Mouse (Mus musculus): ENCODE results near the gene Cmtm6. TPM values are rescaled to one million over a fixed set of nuclear protein-coding genes. Genes with fewer than 3 reads are reported as not detected.

Gene Cmtm6
- total RNA-seq, 1 experiment from 2014 or later, result 80.4 TPM

DNA sequence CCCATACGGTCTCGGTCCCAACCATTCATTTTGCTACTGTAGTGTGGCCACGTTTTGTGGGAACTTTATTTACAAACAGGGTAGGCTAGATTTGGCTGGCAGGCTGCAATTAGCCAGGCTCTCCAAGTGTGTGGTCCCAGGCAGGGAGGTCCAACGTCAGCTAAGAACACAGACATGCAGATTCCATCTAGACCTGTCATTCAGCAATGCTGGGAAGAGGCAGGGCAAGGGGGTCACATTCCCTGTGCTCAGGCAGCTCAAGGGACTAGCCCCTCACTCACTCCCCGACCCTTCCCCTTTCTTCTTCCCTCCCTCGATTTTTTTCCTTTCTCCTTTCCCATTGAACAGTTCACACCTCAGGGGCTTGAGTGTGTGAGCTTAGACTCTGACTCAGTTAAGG lies 67.9 kb downstream of the Cmtm6 start:
- no peak for DNase-seq

Other genes with a start within 250 kb of the Cmtm6 start
- not detected in 2 replicates for gene Ccr4, start 226.2 kb upstream of the Cmtm6 start, total RNA-seq (2021)
- not detected in 2 replicates for gene C130032M10Rik, start 215.4 kb upstream of the Cmtm6 start, total RNA-seq (2021)
- gene Trim71, start 166.7 kb upstream of the Cmtm6 start, total RNA-seq (2021), result 0.06 TPM in 1 of 2 replicates, not detected in the other
- 35.3 and 43.7 TPM in 2 replicates for gene Cnot10, start 90.9 kb upstream of the Cmtm6 start, total RNA-seq (2021)
- gene Dync1li1, start 42.3 kb upstream of the Cmtm6 start, total RNA-seq (2021), result 41.0 and 47.0 TPM in 2 replicates
- 31.6 and 39.7 TPM in 2 replicates for gene Cmtm7, start 50.7 kb downstream of the Cmtm6 start, total RNA-seq (2021)
- gene Cmtm8, start 113.0 kb downstream of the Cmtm6 start, total RNA-seq (2021), result 5.9 and 6.1 TPM in 2 replicates
- 43.4 and 61.7 TPM in 2 replicates for gene Gpd1l, start 202.9 kb downstream of the Cmtm6 start, total RNA-seq (2021)
- 5.3 and 7.7 TPM in 2 replicates for gene Osbpl10, start 247.5 kb downstream of the Cmtm6 start, total RNA-seq (2021)